Mouse (Mus musculus): ENCODE data around the gene Cfap300.

The Cfap300 gene

DNA sequence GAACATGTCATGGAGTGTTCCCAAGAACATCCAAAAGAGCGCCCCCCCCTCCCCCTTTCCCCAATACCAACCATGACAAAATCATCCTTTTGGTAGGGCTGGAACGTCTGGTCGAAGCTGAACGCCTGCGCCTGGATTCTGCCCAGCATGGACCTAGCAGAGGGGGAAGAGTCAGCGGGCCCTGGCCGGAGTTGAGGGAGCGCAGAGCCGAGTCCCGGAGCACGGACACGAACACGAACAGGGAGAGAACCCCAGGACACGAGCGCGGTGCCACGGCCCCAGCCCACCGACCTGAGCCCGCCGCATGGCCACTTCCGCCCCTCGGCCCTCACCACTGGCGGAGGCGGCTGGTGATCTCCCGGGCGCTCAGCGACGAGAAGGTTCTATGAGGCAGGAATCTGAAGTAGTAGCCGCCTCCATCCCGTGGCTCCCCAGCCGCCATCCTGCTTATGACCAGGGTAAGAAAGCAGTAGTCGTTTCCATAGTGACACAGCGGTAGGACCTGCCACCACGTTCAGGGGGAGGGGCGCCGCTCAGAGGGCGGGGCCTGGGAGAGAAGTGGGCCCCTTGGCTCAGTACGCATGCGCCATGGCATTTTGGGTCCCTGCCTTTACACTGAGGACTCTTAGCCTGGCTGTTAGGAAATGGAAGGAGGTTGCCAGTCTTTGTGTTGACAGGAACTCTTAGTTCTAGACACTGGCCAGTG, at the start of gene Cfap300:
TSS of gene Cfap300 (minus strand) at position 486 of the 706 bp plus-strand sequence.
- DNase-seq (ENCODE audit: low spot score), result peak; percentile 93

DNA sequence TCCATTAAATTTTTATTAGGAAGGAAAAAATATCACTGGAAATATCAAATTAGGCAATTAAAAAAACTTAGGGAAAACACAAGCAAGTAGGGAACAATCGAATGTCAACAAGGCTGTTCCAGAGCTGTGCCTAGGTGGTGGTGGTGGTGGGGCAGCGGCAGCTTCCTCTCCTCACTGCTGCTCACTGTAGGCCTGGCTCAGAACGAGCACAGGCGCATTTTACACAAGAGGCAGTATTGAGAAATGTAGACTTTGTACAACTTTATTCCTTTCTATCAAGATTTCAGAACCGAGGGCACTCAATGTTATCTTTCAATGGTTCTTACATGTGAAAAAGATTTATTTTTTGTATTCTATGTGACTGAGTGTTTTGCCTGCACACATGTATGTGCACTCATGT, 36.3 kb upstream of the Cfap300 start:
- DNase-seq (ENCODE audit: low spot score), result no peak

DNA sequence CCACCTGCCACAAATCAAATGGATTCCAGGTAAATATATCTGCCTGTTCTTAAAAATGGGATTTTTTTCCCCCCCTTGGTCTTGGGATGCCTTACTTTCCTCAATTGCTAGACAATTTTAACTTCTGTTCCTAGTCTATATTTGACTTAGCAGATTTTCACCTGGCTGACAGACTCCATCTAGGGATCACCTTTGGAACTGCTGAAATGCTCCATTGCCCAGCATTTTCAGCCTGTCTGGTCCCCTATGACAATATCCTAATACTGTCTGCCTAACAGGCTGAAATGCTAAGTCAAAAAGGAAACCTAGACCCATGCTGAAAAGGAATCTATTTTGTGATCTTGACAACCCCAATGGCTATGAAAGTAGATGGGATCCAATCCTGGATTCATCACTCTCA, 31.7 kb upstream of the Cfap300 start:
- no peak for DNase-seq (ENCODE audit: low spot score)

DNA sequence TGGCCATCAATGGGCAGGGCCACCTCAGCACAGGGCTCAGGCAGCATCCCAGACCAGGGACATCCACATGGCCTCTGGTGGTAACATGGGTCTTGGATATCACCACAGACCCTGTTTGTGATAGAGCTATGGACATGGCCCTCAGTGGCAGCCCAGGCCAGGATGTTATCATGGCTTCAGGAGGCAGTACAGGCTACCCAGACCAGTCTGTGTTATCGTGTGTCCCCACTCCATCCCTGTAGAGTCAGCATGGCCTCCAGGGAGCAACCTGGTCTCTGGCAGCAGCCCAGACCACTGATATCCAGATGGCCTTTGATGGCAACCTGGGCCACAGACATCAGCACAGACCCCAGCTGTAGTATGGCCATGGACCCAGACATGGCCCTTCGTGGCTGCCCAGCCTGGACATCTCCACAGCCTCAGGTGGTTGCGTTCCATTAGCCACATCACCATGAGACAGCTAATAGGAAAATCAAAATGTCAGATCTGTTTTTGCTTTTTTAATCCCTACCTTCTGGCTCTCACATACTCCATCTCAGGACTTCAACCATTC, 30.7 kb upstream of the Cfap300 start:
- DNase-seq (ENCODE audit: low spot score), result no peak

DNA sequence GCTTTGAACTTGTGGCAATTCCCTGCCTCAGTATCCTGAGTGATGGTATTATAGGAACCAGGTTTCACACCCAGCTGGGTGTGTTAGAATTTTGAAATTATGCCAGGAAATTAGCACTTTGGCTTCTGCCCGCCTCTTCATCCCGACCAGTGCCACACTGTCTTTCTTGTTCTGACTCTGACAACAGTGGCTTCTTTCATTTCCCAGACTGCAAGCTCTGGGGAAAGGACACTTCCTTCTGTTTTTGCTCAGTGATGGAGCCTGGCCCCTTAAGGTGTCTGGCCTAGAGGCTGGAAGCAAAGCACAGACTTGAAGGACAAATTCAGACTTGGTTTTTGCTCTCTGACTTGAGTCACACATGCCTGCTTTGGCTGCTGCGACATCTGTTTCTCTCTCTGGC, 17.0 kb upstream of the Cfap300 start:
- no peak for DNase-seq (ENCODE audit: low spot score)

DNA sequence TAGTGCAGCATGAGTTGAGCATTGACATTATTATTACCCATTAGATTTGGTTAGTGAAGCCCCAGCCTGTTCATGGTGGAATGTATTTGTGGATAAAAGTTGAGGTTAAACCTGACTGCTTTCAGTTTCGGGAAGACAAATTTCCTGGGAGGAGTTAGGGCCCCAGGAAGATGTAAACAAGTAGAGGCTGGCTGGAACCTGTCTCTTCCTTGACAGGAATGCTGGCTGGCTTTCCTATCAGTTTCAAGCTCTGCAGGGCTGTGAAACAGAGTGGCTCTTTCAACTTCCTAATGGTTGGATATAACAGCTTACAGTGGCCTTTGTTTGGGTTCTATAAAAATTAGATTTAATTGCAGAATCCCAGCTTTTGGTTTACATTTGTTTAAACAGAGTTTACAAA, 12.2 kb upstream of the Cfap300 start:
- DNase-seq (ENCODE audit: low spot score), result no peak

DNA sequence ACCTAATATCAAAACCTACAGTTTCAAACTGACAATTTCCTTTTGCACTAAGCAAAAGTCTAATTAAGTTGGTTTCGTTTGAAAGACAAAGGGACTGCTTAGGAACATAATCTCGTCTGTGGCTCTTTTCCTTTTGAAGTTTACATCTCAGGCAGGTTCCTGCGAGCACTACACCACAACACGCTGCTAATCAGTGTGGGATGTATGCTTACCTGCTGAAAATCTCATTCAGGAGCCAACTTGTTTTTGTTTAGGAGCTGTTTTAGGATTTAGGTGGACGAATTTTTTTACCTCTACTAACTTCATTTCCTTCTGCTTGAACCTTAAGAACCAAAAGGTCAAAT, 393 bp upstream of the Cfap300 start:
- no peak for DNase-seq (ENCODE audit: low spot score)

DNA sequence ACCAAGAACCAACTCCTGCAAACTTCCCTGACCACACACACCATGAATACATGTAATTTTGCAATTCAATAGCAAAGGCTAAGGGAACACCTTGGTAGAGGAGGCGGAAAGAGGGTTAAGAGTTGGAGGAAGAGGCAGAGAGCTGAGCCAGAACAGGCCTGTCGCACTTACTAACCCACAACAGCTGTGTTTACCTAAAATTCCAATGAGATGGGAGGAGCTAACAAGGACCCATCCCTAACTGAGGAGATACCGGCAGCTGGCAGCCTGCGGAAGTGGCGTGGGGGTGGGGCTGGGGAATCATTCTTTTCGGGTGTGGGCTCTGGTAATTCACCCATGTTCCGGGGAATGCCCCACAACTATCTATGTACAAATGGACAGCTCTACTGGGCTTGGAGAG, 7.1 kb downstream of the Cfap300 start:
- no peak for DNase-seq (ENCODE audit: low spot score)

DNA sequence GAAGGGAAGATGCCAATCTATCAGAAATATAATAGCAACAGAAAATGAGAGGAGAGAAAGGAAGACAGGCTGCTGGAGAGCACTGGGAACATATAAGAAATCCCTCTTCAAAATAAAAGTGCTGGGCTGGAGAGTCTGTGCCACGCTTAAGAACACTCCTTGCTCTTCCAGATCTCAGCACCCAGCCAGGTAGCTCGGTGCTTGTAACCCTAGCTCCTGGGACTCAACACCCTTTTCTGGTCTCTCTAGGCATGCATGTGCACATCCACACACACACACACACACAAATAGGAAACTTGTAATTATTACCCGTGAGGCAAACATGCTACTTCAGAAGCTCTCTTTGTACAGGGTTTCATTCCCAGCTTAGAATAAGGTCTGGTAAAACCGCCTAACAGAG, 7.5 kb downstream of the Cfap300 start:
- no peak for DNase-seq (ENCODE audit: low spot score)

DNA sequence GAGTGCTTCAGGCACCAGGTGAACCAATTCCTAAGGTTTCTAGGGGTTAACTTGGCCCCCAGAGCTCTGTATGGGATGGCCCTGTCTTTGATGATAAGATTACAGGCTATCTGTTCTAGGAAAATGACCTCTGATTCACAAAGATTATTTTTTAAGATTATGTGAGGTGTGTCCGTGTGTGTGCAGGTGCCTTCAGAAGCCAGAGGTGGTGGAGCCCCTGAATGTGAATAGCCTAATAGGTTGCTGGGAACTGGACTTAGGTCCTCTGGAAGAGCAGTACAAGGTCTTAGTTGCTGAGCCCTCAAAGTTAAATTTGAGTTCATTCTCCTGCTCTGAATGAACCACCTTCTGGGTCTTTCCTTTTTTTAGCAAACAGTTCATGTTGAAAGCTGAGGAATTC, 8.5 kb downstream of the Cfap300 start:
- DNase-seq (ENCODE audit: low spot score), result no peak

DNA sequence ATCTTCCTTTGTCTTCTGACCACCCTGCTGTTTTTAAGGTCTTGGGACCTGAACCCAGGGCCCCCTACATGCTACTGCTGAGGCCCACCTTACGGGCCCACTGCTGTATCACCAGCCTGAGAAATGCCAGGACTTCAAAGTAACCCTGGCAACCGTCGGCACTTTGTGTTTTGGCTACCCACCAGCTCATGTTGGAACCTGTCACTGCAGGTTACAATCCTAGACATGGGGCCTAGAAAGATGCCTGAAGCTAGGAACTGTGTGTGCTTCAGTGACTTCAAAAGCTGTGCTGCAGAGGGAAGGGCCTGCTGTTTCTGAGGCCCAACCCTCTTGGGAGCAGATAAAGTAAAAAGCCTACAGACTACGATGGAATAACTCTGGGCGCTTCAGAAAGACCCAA, 9.8 kb downstream of the Cfap300 start:
- no peak for DNase-seq (ENCODE audit: low spot score)

DNA sequence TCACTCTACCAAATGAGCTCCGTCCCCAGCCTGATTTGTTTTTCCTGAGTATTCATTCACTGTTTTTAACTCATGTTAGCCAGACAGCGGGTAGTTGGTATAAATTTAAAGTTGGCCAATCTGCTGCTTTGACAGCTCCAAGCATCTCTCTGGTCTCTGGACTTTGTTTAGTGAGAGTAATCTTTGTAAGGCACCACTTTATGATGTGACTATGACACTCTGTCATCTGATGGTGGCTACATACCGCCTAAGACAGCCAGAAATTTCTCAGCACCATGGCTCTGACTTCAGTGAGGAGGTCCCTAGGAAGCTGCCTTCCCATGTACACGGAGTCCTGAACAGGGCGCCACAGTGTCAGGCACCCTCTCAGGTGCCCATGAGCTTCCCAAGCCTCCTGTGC, 24.0 kb downstream of the Cfap300 start:
- no peak for DNase-seq (ENCODE audit: low spot score)

DNA sequence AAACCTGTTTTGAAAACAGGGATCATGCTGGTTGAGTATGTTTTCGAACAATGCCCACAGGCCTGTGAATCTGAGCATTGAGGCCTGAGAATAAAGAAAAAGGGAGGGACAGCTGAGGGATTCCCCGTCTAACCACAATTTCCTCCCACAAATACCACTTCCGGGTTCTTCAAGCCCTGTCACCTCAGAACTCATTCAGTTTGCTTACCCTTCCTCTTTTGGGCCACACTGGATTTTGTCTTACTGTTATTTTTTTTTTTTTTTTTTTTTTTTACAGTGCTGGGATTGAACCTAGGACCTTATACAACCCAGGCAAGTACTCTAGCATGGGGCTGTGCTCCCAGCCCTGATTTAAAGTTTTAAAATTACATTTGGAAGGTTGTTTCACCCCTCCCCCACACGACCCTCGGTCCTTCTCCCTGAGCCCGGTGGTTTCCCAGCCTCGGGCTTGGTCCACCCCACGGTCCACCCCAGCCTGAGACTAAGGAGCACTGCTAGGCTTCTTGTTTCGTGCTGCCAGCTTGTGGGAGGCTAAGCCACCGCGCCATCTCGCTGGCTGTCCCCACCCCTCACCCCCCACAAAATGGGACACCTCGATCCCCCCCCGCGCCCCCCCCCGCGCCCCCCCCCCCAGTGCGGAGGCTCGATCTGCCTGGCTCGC, 25.2 kb downstream of the Cfap300 start:
- DNase-seq (ENCODE audit: low spot score), result peak; percentile 13

DNA sequence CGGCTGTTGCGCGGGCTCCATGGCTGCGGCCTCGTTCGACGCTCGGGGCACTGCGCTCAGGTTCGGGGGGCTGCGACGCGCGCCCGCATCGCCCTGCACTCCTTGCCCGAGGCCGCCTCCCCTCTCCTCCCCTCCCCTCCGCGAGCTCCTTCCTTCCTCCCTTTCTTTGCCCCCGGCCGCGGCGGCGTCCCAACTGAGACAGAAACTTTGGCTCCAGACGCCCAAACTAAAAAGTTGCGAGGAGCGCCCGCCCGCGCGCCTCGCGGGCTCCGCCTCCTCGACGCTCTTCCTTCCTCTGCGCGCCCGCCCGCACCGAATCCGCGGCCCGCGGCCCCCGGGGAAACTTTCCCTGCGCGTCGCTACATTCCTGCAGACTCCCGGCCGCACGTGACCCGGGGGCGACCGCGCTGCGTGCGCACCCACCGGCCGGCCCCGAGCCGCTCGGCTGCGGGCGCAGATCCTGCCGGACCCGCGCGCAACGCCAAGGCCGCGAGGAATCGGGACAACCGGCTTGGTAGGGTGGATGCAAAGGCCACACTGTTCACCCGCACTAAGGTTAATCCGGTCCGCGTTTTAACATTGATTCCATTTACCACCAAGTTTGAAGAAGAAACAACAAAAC, 38.1 kb downstream of the Cfap300 start, which contains the start of gene Yap1:
TSS of gene Yap1 (minus strand) at position 227 of the 622 bp plus-strand sequence.
- no peak for DNase-seq (ENCODE audit: low spot score)

DNA sequence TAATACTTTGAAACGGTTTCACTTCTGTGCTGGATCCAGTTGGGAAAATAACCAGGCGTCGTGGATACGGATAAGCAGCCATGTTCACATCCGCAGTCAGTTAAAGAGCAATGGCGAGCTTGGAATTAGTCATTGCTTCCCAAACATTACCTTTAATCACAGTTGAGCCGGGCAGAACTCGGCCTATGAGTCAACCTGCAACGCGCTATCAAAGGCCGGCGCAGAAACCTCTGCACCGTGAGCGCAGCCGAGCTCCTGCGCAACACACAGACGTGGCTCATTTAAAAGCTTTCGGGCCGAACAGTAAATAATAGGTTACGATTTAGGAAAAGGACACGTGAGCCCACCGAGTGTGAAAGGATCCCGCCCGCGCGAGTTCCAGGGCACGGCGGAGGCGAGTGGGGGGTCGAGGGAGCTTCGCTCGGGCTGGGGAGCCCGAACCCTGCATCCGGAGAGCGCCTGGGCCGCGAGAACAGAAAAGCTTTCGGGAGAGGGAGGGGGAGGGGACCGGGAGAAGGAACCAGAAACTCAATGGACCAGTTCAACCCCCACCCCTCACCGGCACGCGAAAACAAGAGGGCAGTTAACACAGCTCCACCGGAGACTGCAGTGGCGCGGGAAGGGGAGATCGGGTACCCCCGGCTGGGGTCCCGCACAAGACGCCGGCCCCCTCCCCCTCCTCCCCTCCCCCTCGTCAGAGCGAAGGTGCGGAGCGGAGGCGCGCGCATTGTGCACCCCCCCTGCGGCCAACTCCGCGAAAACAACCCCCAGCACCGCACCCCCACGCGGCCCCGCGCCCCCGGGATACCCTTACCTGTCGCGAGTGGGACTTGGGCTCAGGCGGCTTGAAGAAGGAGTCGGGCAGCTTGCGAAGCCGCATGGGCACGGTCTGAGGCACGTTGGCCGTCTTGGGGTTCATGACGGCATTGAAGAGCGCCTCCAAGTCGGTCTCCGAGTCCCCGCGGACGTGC, 39.0 kb downstream of the Cfap300 start:
- DNase-seq (ENCODE audit: low spot score), result no peak

DNA sequence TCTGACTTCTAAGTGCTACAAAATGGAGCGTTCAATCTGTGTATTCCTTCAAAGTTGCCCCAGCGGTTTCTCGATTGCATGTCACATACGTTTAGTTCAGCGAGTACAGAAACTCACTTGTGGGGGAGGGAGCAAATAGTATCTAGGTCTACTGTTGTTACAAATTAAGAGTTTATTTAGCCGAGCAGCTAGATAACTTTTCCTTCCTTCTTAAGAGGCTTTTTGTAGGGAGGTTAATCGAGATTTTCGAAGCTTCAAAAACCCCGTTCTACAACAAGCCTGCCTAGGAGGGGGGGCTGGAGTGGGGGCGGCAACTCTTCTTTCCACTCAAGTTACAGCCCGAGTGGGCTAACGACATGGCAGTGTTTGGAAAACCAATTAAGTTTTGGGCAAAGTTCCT, 39.8 kb downstream of the Cfap300 start:
- DNase-seq (ENCODE audit: low spot score), result no peak

DNA sequence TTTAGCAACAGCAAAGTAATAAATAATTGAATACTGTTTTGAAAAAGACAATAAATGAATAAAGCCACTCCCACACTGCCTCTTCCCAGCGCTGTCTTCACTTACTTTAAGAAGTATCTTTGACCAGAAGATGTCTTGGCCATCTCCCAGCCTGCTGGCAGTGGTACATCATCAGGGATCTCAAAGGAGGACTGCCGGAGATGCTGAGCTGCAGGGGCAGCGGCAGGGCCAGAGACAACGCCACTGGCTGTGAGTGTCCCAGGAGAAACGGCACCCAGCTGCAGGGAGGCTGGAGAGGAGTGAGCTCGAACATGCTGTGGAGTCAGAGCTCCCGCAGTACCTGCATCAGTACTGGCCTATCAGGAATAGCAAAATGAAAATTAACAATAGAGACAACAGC, 41.3 kb downstream of the Cfap300 start:
- DNase-seq (ENCODE audit: low spot score), result no peak

DNA sequence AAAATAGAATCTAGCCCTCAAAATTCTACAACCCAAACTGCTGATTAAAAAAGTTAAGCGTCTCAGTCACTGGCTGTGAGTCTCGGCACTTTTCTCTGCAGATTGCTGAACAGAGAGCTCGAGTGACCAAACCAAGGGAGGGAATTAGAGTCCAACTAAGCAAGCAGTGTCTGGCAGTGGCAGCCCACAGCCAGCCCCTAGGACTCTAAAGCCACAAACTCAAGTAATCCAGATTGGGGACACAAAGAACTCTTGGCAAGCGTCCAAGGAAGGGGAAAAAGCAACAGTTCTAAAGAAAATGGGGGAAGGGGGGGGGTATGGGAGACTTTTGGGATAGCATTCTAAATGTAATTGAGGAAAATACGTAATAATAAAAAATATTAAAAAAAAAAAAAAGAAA, 48.3 kb downstream of the Cfap300 start:
- no peak for DNase-seq (ENCODE audit: low spot score)

DNA sequence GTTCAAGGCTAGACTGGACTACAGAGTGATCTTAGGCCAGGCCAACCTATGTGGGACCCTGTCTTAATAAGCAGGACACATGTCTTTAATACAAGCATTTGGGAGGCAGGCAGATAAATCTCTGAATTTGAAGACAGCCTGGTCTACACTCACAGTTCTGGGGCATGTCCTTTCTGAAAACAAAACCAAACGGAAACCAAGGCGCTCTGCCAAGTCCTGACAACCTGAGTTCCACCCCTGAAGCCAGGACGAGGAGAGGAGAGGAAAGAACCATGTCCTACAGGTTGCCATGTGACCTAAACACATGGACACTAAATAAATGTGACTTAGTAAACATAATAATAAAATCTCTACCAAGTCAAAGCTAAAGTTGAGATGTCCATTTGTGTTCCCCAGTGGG, 50.0 kb downstream of the Cfap300 start:
- no peak for DNase-seq (ENCODE audit: low spot score)

DNA sequence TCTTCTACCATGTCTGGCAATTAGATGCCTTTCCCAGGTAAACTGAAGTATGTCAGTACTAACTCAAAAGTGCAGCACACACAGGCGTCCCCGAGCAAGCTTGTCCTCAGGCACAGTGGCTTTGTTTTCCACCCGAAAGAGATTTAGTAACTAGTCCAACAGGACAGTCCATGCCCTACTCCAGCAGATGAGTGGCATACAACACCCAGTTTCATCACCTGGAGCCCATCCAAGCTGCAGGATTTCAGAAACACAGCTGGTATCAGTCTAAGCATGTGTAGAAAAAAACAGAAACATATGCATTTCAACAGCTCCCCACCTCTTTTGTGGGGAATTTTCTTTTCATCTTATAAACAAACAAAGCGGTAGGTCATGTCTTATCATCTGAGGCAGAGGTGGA, 51.7 kb downstream of the Cfap300 start:
- no peak for DNase-seq (ENCODE audit: low spot score)

DNA sequence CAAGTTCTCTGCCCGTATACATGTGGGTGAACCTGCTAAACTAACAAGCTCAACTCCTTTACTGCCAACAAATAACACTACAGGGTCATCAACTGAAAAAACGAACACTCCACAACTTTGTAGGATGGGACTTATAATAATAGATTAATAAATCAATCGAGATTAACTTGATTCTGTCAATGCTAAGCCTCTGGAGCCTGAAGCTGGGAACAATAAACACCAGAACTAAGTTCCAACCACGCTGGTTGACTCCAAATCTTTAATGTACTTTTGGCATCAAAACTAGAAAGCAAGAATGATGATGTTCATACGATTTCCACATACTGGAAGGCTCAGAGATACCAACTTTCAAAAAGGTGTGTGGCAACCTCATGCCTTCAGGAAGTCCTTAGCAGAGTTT, 55.5 kb downstream of the Cfap300 start:
- no peak for DNase-seq (ENCODE audit: low spot score)

DNA sequence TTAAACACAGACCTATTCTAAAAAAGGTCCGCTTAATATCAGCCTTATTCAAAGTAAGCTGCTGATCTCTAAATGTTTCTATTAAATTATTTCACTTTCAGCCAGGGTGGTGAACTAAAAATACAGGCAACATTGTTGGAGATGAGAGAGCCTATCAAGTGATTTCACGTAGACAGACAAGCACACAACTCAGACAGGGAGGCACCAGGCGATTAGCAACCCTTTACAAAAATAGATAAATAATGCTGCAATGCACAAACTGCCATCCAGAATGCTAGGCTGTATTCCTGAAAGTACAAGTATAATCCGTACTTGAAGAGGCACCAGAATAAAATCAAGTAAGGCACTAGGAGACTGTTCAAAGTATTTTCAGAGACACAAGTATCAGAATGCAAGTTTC, 58.3 kb downstream of the Cfap300 start:
- DNase-seq (ENCODE audit: low spot score), result no peak
